Mouse (Mus musculus) stomach, embryonic 14.5 days (tissue): ENCODE measurements around the gene Nenf. TPM values are rescaled to one million over a fixed set of nuclear protein-coding genes. Genes with fewer than 3 reads are reported as not detected.

Source experiments
- ATAC-seq: fragments of 200-750 bp; cut with Nextera tagmentation; 2 replicates; pipeline ENCODE4 v1.8.0; 2017; ENCODE audit warnings: low read depth, moderate TSS enrichment; ENCODE audit not compliant: insufficient number of reproducible peaks, insufficient read depth, low FRiP score
- H3K27ac ChIP-seq: fragments of 300-500 bp; sonication (generic); 2 replicates; pipeline ENCODE4 v1.5.1; 2014; ENCODE audit warnings: mild to moderate bottlenecking, low read length, moderate library complexity, mixed read lengths
- H3K27me3 ChIP-seq: fragments of 300-500 bp; sonication (generic); 2 replicates; pipeline ENCODE4 v1.6.1; 2014; ENCODE audit warnings: low read length, control low read depth, mixed read lengths; ENCODE audit not compliant: control insufficient read depth, insufficient read depth
- H3K36me3 ChIP-seq: fragments of 300-500 bp; sonication (generic); 2 replicates; pipeline ENCODE4 v1.6.1; 2014; ENCODE audit warnings: mild to moderate bottlenecking, control low read depth, low read length, moderate library complexity, mixed read lengths; ENCODE audit not compliant: control insufficient read depth, insufficient read depth
- H3K4me1 ChIP-seq: fragments of 300-500 bp; sonication (generic); 2 replicates; pipeline ENCODE4 v1.6.1; 2014; ENCODE audit warnings: low read length, control low read depth, mixed read lengths; ENCODE audit not compliant: control insufficient read depth, insufficient read depth
- H3K4me2 ChIP-seq: fragments of 300-500 bp; sonication (generic); replicated peaks from 2 replicates; pipeline ENCODE4 v1.6.1; 2014; ENCODE audit warnings: low read depth, low read length, control low read depth
- H3K4me3 ChIP-seq: fragments of 300-500 bp; sonication (generic); 2 replicates; pipeline ENCODE4 v1.5.1; 2014; ENCODE audit warnings: low read depth, low read length, control low read depth
- H3K9ac ChIP-seq: fragments of 300-500 bp; sonication (generic); replicated peaks from 2 replicates; pipeline ENCODE4 v1.6.1; 2014; ENCODE audit warnings: low read depth, mild to moderate bottlenecking, control low read depth, low read length, moderate library complexity, mixed read lengths
- H3K9me3 ChIP-seq: fragments of 300-500 bp; sonication (generic); 2 replicates; pipeline ENCODE4 v1.6.1; 2016; ENCODE audit warnings: low read depth, low read length, control low read depth; ENCODE audit not compliant: control insufficient read depth
- WGBS: fragments of 180-500 bp; shearing (Covaris S2); extraction: QIAGEN DNeasy Blood & Tissue Kit; methylation state at CpG from one replicate; pipeline ENCODE4 v1.1.7; 2014; 5-methylcytosine and 5-hydroxymethylcytosine counted together
- polyA plus RNA-seq: library from polyadenylated mRNA; unstranded; fragments of >200 nt; fragmentation: Nextera tagmentation; extraction: Ambion mirVana; gene quantifications from 2 replicates; pipeline ENCODE4 v1.2.1, GENCODE M21; 2014

Gene Nenf
- polyA plus RNA-seq, 1 experiment from 2014 or later: 154 TPM

GRCm38 (mm10) chr1:191328019-191328441 is 10.0 kb upstream of the Nenf start:
- no peak overlapping the region; the same call in 1 of the 2 replicates for H3K27ac ChIP-seq
- H3K36me3 ChIP-seq: peaks cover 3% of the 10 kb centered on the region; the same call in 1 of the 2 replicates
- H3K9me3 ChIP-seq: no peaks in the 10 kb centered on the region
- no peak for ATAC-seq
- H3K4me3 ChIP-seq: no peak overlapping the region
- no peak overlapping the region for H3K9ac ChIP-seq
- H3K4me1 ChIP-seq: peaks cover 17% of the 10 kb centered on the region; the same call in 1 of the 2 replicates
- H3K4me2 ChIP-seq: no peak overlapping the region
- no peaks in the 10 kb centered on the region for H3K27me3 ChIP-seq
- 68% methylated on average over 8 of the region's 8 CpGs for whole genome bisulfite sequencing

GRCm38 (mm10) chr1:191327258-191327657 is 9.3 kb upstream of the Nenf start:
- WGBS: 78% methylated on average over 8 of the region's 8 CpGs
- H3K36me3 ChIP-seq: peaks cover 3% of the 10 kb centered on the region; the same call in 1 of the 2 replicates
- no peak overlapping the region for H3K9ac ChIP-seq
- H3K4me1 ChIP-seq: peaks cover 17% of the 10 kb centered on the region; the same call in 1 of the 2 replicates
- H3K4me2 ChIP-seq: peak overlapping the region; percentile 79; the same call in 1 of the 2 replicates
- no peak overlapping the region for H3K27ac ChIP-seq
- no peak overlapping the region for H3K4me3 ChIP-seq
- H3K27me3 ChIP-seq: no peaks in the 10 kb centered on the region
- no peaks in the 10 kb centered on the region for H3K9me3 ChIP-seq
- no peak for ATAC-seq

GRCm38 (mm10) chr1:191326233-191326882 is 8.4 kb upstream of the Nenf start:
- Histone ChIP-seq H3K9me3 (no peaks in the 10 kb centered on the region), H3K4me3 (peak overlapping the region; percentile 89), H3K27ac (peak overlapping the region; percentile 55), H3K4me2 (peak overlapping the region; percentile 79), H3K36me3 (peaks cover under 1% of the 10 kb centered on the region; the same call in 1 of the 2 replicates), H3K4me1 (peaks cover 17% of the 10 kb centered on the region; the same call in 1 of the 2 replicates), H3K9ac (peak overlapping the region; percentile 85), H3K27me3 (no peaks in the 10 kb centered on the region)
- peak; percentile 61 for ATAC-seq
- WGBS: under 1% methylated on average over 35 of the region's 35 CpGs

GRCm38 (mm10) chr1:191325726-191326232 is 7.8 kb upstream of the Nenf start, which contains the start of gene Tmem206:
Tmem206 (plus strand) TSS chr1:191325912.
- H3K4me2 ChIP-seq: peak within 1 kb of the TSS; percentile 79
- peak within 1 kb of the TSS; percentile 55 for H3K27ac ChIP-seq
- peak within 1 kb of the TSS; percentile 89 for H3K4me3 ChIP-seq
- H3K4me1 ChIP-seq: peaks cover 17% of the 10 kb centered on the region; the same call in 1 of the 2 replicates
- no peaks in the 10 kb centered on the region for H3K36me3 ChIP-seq
- ATAC-seq: peak; percentile 91
- H3K9me3 ChIP-seq: no peaks in the 10 kb centered on the region
- H3K9ac ChIP-seq: peak within 1 kb of the TSS; percentile 85
- H3K27me3 ChIP-seq: no peaks in the 10 kb centered on the region
- under 1% methylated on average over 42 of the region's 42 CpGs for WGBS

- H3K27ac ChIP-seq: no peak overlapping the region
- H3K4me1 ChIP-seq: peaks cover 17% of the 10 kb centered on the region; the same call in 1 of the 2 replicates
- peak overlapping the region; percentile 79 for H3K4me2 ChIP-seq
- no peak for ATAC-seq
- no peak overlapping the region for H3K9ac ChIP-seq
- H3K9me3 ChIP-seq: no peaks in the 10 kb centered on the region
- peak overlapping the region; percentile 89; the same call in 1 of the 2 replicates for H3K4me3 ChIP-seq
- no peaks in the 10 kb centered on the region for H3K27me3 ChIP-seq
- 75% methylated on average over 7 of the region's 7 CpGs for WGBS
- H3K36me3 ChIP-seq: no peaks in the 10 kb centered on the region
Measured at GRCm38 (mm10) chr1:191324733-191325590, 7.0 kb upstream of the Nenf start.

- no peak overlapping the region for H3K27ac ChIP-seq
- H3K9me3 ChIP-seq: no peaks in the 10 kb centered on the region
- ATAC-seq: no peak
- 85% methylated on average over 3 of the region's 3 CpGs for WGBS
- H3K36me3 ChIP-seq: no peaks in the 10 kb centered on the region
- H3K27me3 ChIP-seq: no peaks in the 10 kb centered on the region
- no peak overlapping the region for H3K9ac ChIP-seq
- no peak overlapping the region for H3K4me2 ChIP-seq
- no peak overlapping the region for H3K4me3 ChIP-seq
- H3K4me1 ChIP-seq: peaks cover 17% of the 10 kb centered on the region; the same call in 1 of the 2 replicates
Measured at GRCm38 (mm10) chr1:191323381-191323780, 5.4 kb upstream of the Nenf start.

GRCm38 (mm10) chr1:191318686-191319085 is 692 bp upstream of the Nenf start:
- no peaks in the 10 kb centered on the region for H3K27me3 ChIP-seq
- H3K4me2 ChIP-seq: no peak overlapping the region
- no peak overlapping the region for H3K4me3 ChIP-seq
- no peaks in the 10 kb centered on the region for H3K36me3 ChIP-seq
- no peak for ATAC-seq
- WGBS: 58% methylated on average over 5 of the region's 5 CpGs
- no peaks in the 10 kb centered on the region for H3K9me3 ChIP-seq
- H3K27ac ChIP-seq: no peak overlapping the region
- H3K9ac ChIP-seq: no peak overlapping the region
- H3K4me1 ChIP-seq: peaks cover 5% of the 10 kb centered on the region; the same call in 1 of the 2 replicates

- 76% methylated on average over 8 of the region's 8 CpGs for WGBS
- ATAC-seq: no peak
- H3K4me3 ChIP-seq: peak overlapping the region; percentile 60
- H3K27ac ChIP-seq: no peak overlapping the region
- H3K4me2 ChIP-seq: peak overlapping the region; percentile 65
- H3K36me3 ChIP-seq: no peaks in the 10 kb centered on the region
- H3K4me1 ChIP-seq: peaks cover 7% of the 10 kb centered on the region; the same call in 1 of the 2 replicates
- H3K9me3 ChIP-seq: no peaks in the 10 kb centered on the region
- no peaks in the 10 kb centered on the region for H3K27me3 ChIP-seq
- no peak overlapping the region for H3K9ac ChIP-seq
Measured at GRCm38 (mm10) chr1:191316818-191317217, 1.2 kb downstream of the Nenf start.
